Mouse (Mus musculus): ENCODE data around the gene Kcnh2.

DNA sequence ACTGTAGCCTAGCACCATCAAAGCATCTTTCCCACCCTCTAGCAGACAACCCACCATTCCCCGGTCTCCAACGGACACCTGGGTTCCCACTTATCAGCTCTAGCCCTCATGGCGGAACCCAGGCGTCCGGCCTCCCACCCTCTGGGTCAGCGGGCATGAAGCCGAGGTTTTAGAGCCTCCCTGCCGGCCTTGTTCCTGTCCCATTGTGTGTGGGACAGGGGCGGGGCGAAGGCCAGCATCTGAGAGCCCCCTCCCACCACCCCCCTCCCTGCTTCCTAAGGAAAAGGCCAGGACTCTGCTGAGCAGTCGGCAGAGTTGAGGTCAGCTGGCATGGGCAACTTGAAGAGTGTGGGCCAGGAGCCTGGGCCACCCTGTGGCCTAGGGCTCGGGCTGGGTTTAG, 13.1 kb upstream of the Kcnh2 start, which contains the start of gene Nos3:
- TF ChIP-seq CTCF (IDR thresholded peaks at IDR 0.05) (no peak), POLR2A (IDR thresholded peaks at IDR 0.05; ENCODE audit: insufficient read depth, low read depth, low read length) (peak; percentile 90)
